Mouse (Mus musculus) hindbrain, embryonic 12.5 days (tissue): Measurements from ENCODE around the gene Zfp36l2. TPM values are rescaled to one million over a fixed set of nuclear protein-coding genes. Genes with fewer than 3 reads are reported as not detected.

Source experiments
- ATAC-seq: fragments of 200-750 bp; cut with Nextera tagmentation; 2 replicates; pipeline ENCODE4 v1.8.0; 2017; ENCODE audit warnings: moderate TSS enrichment; ENCODE audit not compliant: low FRiP score
- H3K27ac ChIP-seq: fragments of 300-500 bp; sonication (generic); 2 replicates; pipeline ENCODE4 v1.5.1; 2016; ENCODE audit warnings: mild to moderate bottlenecking
- H3K27me3 ChIP-seq: fragments of 300-500 bp; sonication (generic); 2 replicates; pipeline ENCODE4 v1.6.1; 2016; ENCODE audit warnings: mild to moderate bottlenecking
- H3K36me3 ChIP-seq: fragments of 300-500 bp; sonication (generic); 2 replicates; pipeline ENCODE4 v1.6.1; 2016; ENCODE audit warnings: mild to moderate bottlenecking
- H3K4me1 ChIP-seq: fragments of 300-500 bp; sonication (generic); 2 replicates; pipeline ENCODE4 v1.6.1; 2016
- H3K4me2 ChIP-seq: fragments of 300-500 bp; sonication (generic); replicated peaks from 2 replicates; pipeline ENCODE4 v1.6.1; 2016; ENCODE audit warnings: mild to moderate bottlenecking
- H3K4me3 ChIP-seq: fragments of 300-500 bp; sonication (generic); 2 replicates; pipeline ENCODE4 v1.5.1; 2016; ENCODE audit warnings: mild to moderate bottlenecking
- H3K9ac ChIP-seq: fragments of 300-500 bp; sonication (generic); 2 replicates; pipeline ENCODE4 v1.6.1; 2016; ENCODE audit warnings: mild to moderate bottlenecking, moderate library complexity
- H3K9me3 ChIP-seq: fragments of 300-500 bp; sonication (generic); replicated peaks from 2 replicates; pipeline ENCODE4 v1.6.1; 2016; ENCODE audit warnings: mild to moderate bottlenecking
- WGBS: fragments of 180-500 bp; shearing (Covaris S2); methylation state at CpG from one replicate; pipeline ENCODE4 v1.1.7; 2016; 5-methylcytosine and 5-hydroxymethylcytosine counted together
- polyA plus RNA-seq: library from polyadenylated mRNA; unstranded; fragments of >200 nt; fragmentation: Nextera tagmentation; extraction: Ambion mirVana; gene quantifications from 2 replicates; pipeline ENCODE4 v1.2.1, GENCODE M21; 2016

Zfp36l2 gene
- polyA plus RNA-seq, 1 experiment from 2014 or later = 16.1 TPM

GRCm38 (mm10) chr17:84144762-84145599 lies 42.8 kb downstream of the Zfp36l2 start:
- no peak for ATAC-seq
- Histone ChIP-seq H3K9ac (no peak overlapping the region), H3K36me3 (no peaks in the 10 kb centered on the region), H3K9me3 (no peaks in the 10 kb centered on the region), H3K4me2 (no peak overlapping the region), H3K4me3 (no peak overlapping the region), H3K27me3 (peaks cover 13% of the 10 kb centered on the region; the same call in 1 of the 2 replicates), H3K4me1 (peaks cover 28% of the 10 kb centered on the region), H3K27ac (no peak overlapping the region)
- 74% methylated on average over 5 of the region's 5 CpGs for WGBS

GRCm38 (mm10) chr17:84144130-84144529 lies 43.6 kb downstream of the Zfp36l2 start:
- Histone ChIP-seq H3K9ac (no peak overlapping the region), H3K4me3 (no peak overlapping the region), H3K27me3 (0 out of 2 replicates have a peak, but pooled peaks cover 9% of the 10 kb centered on the region), H3K4me2 (no peak overlapping the region), H3K36me3 (no peaks in the 10 kb centered on the region), H3K9me3 (no peaks in the 10 kb centered on the region), H3K4me1 (peaks cover 21% of the 10 kb centered on the region), H3K27ac (no peak overlapping the region)
- no peak for ATAC-seq
- 93% methylated on average over 3 of the region's 3 CpGs for WGBS

GRCm38 (mm10) chr17:84143219-84143844 lies 44.4 kb downstream of the Zfp36l2 start:
- Histone ChIP-seq H3K27ac (no peak overlapping the region), H3K9ac (no peak overlapping the region), H3K4me3 (no peak overlapping the region), H3K36me3 (no peaks in the 10 kb centered on the region), H3K9me3 (no peaks in the 10 kb centered on the region), H3K4me2 (no peak overlapping the region), H3K27me3 (0 out of 2 replicates have a peak, but pooled peaks cover 9% of the 10 kb centered on the region), H3K4me1 (peaks cover 14% of the 10 kb centered on the region)
- WGBS = 61% methylated on average over 12 of the region's 12 CpGs
- ATAC-seq = no peak

GRCm38 (mm10) chr17:84141691-84142090 lies 46.1 kb downstream of the Zfp36l2 start:
- H3K4me1 ChIP-seq = peaks cover 13% of the 10 kb centered on the region; the same call in 1 of the 2 replicates
- 0 out of 2 replicates have a peak, but pooled peaks cover 9% of the 10 kb centered on the region for H3K27me3 ChIP-seq
- no peak overlapping the region for H3K4me3 ChIP-seq
- no peaks in the 10 kb centered on the region for H3K9me3 ChIP-seq
- ATAC-seq = no peak
- H3K4me2 ChIP-seq = no peak overlapping the region
- no peak overlapping the region for H3K9ac ChIP-seq
- no peak overlapping the region for H3K27ac ChIP-seq
- H3K36me3 ChIP-seq = no peaks in the 10 kb centered on the region
- WGBS = 81% methylated on average over 6 of the region's 6 CpGs

GRCm38 (mm10) chr17:84140822-84141507 lies 46.8 kb downstream of the Zfp36l2 start:
- WGBS = 67% methylated on average over 10 of the region's 10 CpGs
- H3K4me2 ChIP-seq = no peak overlapping the region
- H3K36me3 ChIP-seq = no peaks in the 10 kb centered on the region
- no peak overlapping the region for H3K27ac ChIP-seq
- no peak overlapping the region for H3K4me3 ChIP-seq
- no peak overlapping the region for H3K9ac ChIP-seq
- peaks cover 7% of the 10 kb centered on the region; the same call in 1 of the 2 replicates for H3K4me1 ChIP-seq
- H3K27me3 ChIP-seq = 0 out of 2 replicates have a peak, but pooled peaks cover 9% of the 10 kb centered on the region
- no peaks in the 10 kb centered on the region for H3K9me3 ChIP-seq
- ATAC-seq = no peak

- Histone ChIP-seq H3K4me1 (0 out of 2 replicates have a peak, but pooled peaks cover 4% of the 10 kb centered on the region), H3K4me3 (no peak overlapping the region), H3K27me3 (no peaks in the 10 kb centered on the region), H3K9me3 (no peaks in the 10 kb centered on the region), H3K27ac (no peak overlapping the region), H3K36me3 (no peaks in the 10 kb centered on the region), H3K4me2 (no peak overlapping the region), H3K9ac (no peak overlapping the region)
- ATAC-seq = no peak
- WGBS = 86% methylated on average over 11 of the region's 11 CpGs
Observed at GRCm38 (mm10) chr17:84137393-84138171, 50.2 kb downstream of the Zfp36l2 start.

- no peak; the same call in 1 of the 2 replicates for ATAC-seq
Observed at GRCm38 (mm10) chr17:84136669-84137392, 50.9 kb downstream of the Zfp36l2 start.

GRCm38 (mm10) chr17:84136217-84136616 lies 51.5 kb downstream of the Zfp36l2 start:
- Histone ChIP-seq H3K27me3 (no peaks in the 10 kb centered on the region), H3K36me3 (no peaks in the 10 kb centered on the region), H3K4me2 (no peak overlapping the region), H3K27ac (no peak overlapping the region), H3K9ac (no peak overlapping the region), H3K4me3 (no peak overlapping the region), H3K4me1 (0 out of 2 replicates have a peak, but pooled peaks cover 4% of the 10 kb centered on the region), H3K9me3 (no peaks in the 10 kb centered on the region)
- 76% methylated on average over 4 of the region's 4 CpGs for WGBS
- no peak for ATAC-seq

More at GRCm38 (mm10) chr17:84136669-84137392, 50.9 kb downstream of the Zfp36l2 start:
- H3K9ac ChIP-seq = no peak overlapping the region
- H3K27ac ChIP-seq = no peak overlapping the region
- no peak overlapping the region for H3K4me2 ChIP-seq
- 0 out of 2 replicates have a peak, but pooled peaks cover 4% of the 10 kb centered on the region for H3K4me1 ChIP-seq
- no peak overlapping the region for H3K4me3 ChIP-seq
- no peaks in the 10 kb centered on the region for H3K9me3 ChIP-seq
- H3K27me3 ChIP-seq = no peaks in the 10 kb centered on the region
- 59% methylated on average over 10 of the region's 10 CpGs for WGBS
- H3K36me3 ChIP-seq = no peaks in the 10 kb centered on the region

- Histone ChIP-seq H3K27ac (no peak overlapping the region), H3K4me3 (no peak overlapping the region), H3K4me2 (no peak overlapping the region), H3K9me3 (no peaks in the 10 kb centered on the region), H3K27me3 (no peaks in the 10 kb centered on the region), H3K9ac (no peak overlapping the region), H3K4me1 (0 out of 2 replicates have a peak, but pooled peaks cover 4% of the 10 kb centered on the region), H3K36me3 (no peaks in the 10 kb centered on the region)
- no peak for ATAC-seq
- 68% methylated on average over 7 of the region's 7 CpGs for WGBS
Observed at GRCm38 (mm10) chr17:84135243-84135642, 52.5 kb downstream of the Zfp36l2 start.
